Mouse (Mus musculus) midbrain, postnatal 0 days (tissue): ENCODE data around the gene Slc4a5. TPM values are rescaled to one million over a fixed set of nuclear protein-coding genes. Genes with fewer than 3 reads are reported as not detected.

ENCODE experiments used
- ATAC-seq: fragments of 200-750 bp; cut with Nextera tagmentation; 2 replicates; pipeline ENCODE4 v1.8.0; 2017; ENCODE audit warnings: moderate number of reproducible peaks, mild to moderate bottlenecking, moderate TSS enrichment, moderate library complexity; ENCODE audit not compliant: low FRiP score
- DNase-seq: peaks from one replicate; pipeline ENCODE4 v3.0.0-alpha.2; 2015; ENCODE audit warnings: low spot score
- H3K27ac ChIP-seq: fragments of 300-500 bp; sonication (generic); 2 replicates; pipeline ENCODE4 v1.5.1; 2014; ENCODE audit warnings: low read depth, mild to moderate bottlenecking, low read length, mixed read lengths
- H3K27me3 ChIP-seq: fragments of 300-500 bp; sonication (generic); 2 replicates; pipeline ENCODE4 v1.6.1; 2014; ENCODE audit warnings: low read length, control low read depth, mixed read lengths; ENCODE audit not compliant: insufficient read depth
- H3K36me3 ChIP-seq: fragments of 300-500 bp; sonication (generic); 2 replicates; pipeline ENCODE4 v1.6.1; 2014; ENCODE audit warnings: low read length, control low read depth, mixed read lengths; ENCODE audit not compliant: insufficient read depth
- H3K4me1 ChIP-seq: fragments of 300-500 bp; sonication (generic); 2 replicates; pipeline ENCODE4 v1.6.1; 2014; ENCODE audit warnings: mild to moderate bottlenecking, control low read depth, antibody characterized with exemption, low read length, mixed read lengths; ENCODE audit not compliant: insufficient read depth
- H3K4me2 ChIP-seq: fragments of 300-500 bp; sonication (generic); 2 replicates; pipeline ENCODE4 v1.6.1; 2014; ENCODE audit warnings: low read depth, mild to moderate bottlenecking, low read length, mixed read lengths; ENCODE audit not compliant: poor library complexity, severe bottlenecking
- H3K4me3 ChIP-seq: fragments of 300-500 bp; sonication (generic); 2 replicates; pipeline ENCODE4 v1.5.1; 2014; ENCODE audit warnings: low read depth, mild to moderate bottlenecking, low read length, moderate library complexity
- H3K9ac ChIP-seq: fragments of 300-500 bp; sonication (generic); replicated peaks from 2 replicates; pipeline ENCODE4 v1.6.1; 2014; ENCODE audit warnings: mild to moderate bottlenecking, low read length, moderate library complexity, mixed read lengths; ENCODE audit not compliant: poor library complexity, severe bottlenecking
- H3K9me3 ChIP-seq: fragments of 300-500 bp; sonication (generic); 2 replicates; pipeline ENCODE4 v1.6.1; 2016; ENCODE audit warnings: low read length, control low read depth
- CTCF ChIP-seq: IDR thresholded peaks from 2 replicates; pipeline ENCODE4 v1.5.1; 2016; ENCODE audit warnings: antibody characterized with exemption, mild to moderate bottlenecking
- WGBS: fragments of 180-500 bp; shearing (Covaris S2); extraction: QIAGEN DNeasy Blood & Tissue Kit; methylation state at CpG from one replicate; pipeline ENCODE4 v1.1.7; 2014; 5-methylcytosine and 5-hydroxymethylcytosine counted together
- polyA plus RNA-seq: library from polyadenylated mRNA; unstranded; fragments of >200 nt; fragmentation: Nextera tagmentation; extraction: Ambion mirVana; gene quantifications from 2 replicates; pipeline ENCODE4 v1.2.1, GENCODE M21; 2015
- total RNA-seq: library from RNA; depleted of rRNA; stranded (reverse); fragments of >200 nt; gene quantifications from 2 replicates; pipeline ENCODE4 v1.2.3, GENCODE M21; 2014

The Slc4a5 gene
- total and polyA plus RNA-seq, 2 experiments from 2014 or later: 0.25 to 3.3 TPM

- H3K4me3 ChIP-seq: peak overlapping the region; percentile 87; the same call in 1 of the 2 replicates
- H3K27ac ChIP-seq: no peak overlapping the region
- WGBS: 6% methylated on average over 10 of the region's 10 CpGs
- H3K36me3 ChIP-seq: peaks cover 16% of the 10 kb centered on the region; the same call in 1 of the 2 replicates
- ATAC-seq (no peak), DNase-seq (peak; percentile 42)
- H3K9ac ChIP-seq: 0 out of 2 replicates have a peak overlapping the region, but pooled peaks have one; percentile 19
- peaks cover 3% of the 10 kb centered on the region; the same call in 1 of the 2 replicates for H3K4me1 ChIP-seq
- no peaks in the 10 kb centered on the region for H3K27me3 ChIP-seq
- H3K4me2 ChIP-seq: peak overlapping the region; percentile 59
- TF ChIP-seq CTCF: no peak
- H3K9me3 ChIP-seq: no peaks in the 10 kb centered on the region
Observed at GRCm38 (mm10) chr6:83316022-83316421, 96.4 kb downstream of the Slc4a5 start.

GRCm38 (mm10) chr6:83317108-83317741 is 97.6 kb downstream of the Slc4a5 start:
- TF ChIP-seq CTCF: peak; percentile 76
- peak overlapping the region; percentile 87 for H3K4me3 ChIP-seq
- peak overlapping the region; percentile 71 for H3K27ac ChIP-seq
- H3K9ac ChIP-seq: peak overlapping the region; percentile 77
- DNase-seq (peak; percentile 96), ATAC-seq (peak; percentile 99)
- peaks cover 6% of the 10 kb centered on the region; the same call in 1 of the 2 replicates for H3K36me3 ChIP-seq
- under 1% methylated on average over 52 of the region's 52 CpGs for WGBS
- H3K9me3 ChIP-seq: no peaks in the 10 kb centered on the region
- peak overlapping the region; percentile 59 for H3K4me2 ChIP-seq
- peaks cover 3% of the 10 kb centered on the region; the same call in 1 of the 2 replicates for H3K4me1 ChIP-seq
- no peaks in the 10 kb centered on the region for H3K27me3 ChIP-seq

- Histone ChIP-seq H3K9me3 (no peaks in the 10 kb centered on the region), H3K4me1 (peaks cover 2% of the 10 kb centered on the region; the same call in 1 of the 2 replicates), H3K4me2 (no peak overlapping the region), H3K27ac (no peak overlapping the region), H3K36me3 (no peaks in the 10 kb centered on the region), H3K27me3 (no peaks in the 10 kb centered on the region), H3K9ac (no peak overlapping the region), H3K4me3 (no peak overlapping the region)
- ATAC-seq (no peak), DNase-seq (no peak)
- no peak for TF ChIP-seq CTCF
- 73% methylated on average over 1 of the region's 1 CpGs for WGBS
Observed at GRCm38 (mm10) chr6:83321927-83322326, 102.3 kb downstream of the Slc4a5 start.

- no peak overlapping the region for H3K4me3 ChIP-seq
- H3K4me2 ChIP-seq: no peak overlapping the region
- H3K36me3 ChIP-seq: no peaks in the 10 kb centered on the region
- ATAC-seq (no peak), DNase-seq (no peak)
- no peak for TF ChIP-seq CTCF
- WGBS: 52% methylated on average over 2 of the region's 2 CpGs
- no peaks in the 10 kb centered on the region for H3K9me3 ChIP-seq
- H3K9ac ChIP-seq: no peak overlapping the region
- peaks cover 4% of the 10 kb centered on the region; the same call in 1 of the 2 replicates for H3K4me1 ChIP-seq
- H3K27ac ChIP-seq: no peak overlapping the region
- no peaks in the 10 kb centered on the region for H3K27me3 ChIP-seq
Observed at GRCm38 (mm10) chr6:83322794-83323193, 103.2 kb downstream of the Slc4a5 start.

GRCm38 (mm10) chr6:83323652-83324419 is 104.2 kb downstream of the Slc4a5 start:
- Histone ChIP-seq H3K36me3 (no peaks in the 10 kb centered on the region), H3K4me3 (no peak overlapping the region), H3K4me2 (no peak overlapping the region), H3K4me1 (peaks cover 4% of the 10 kb centered on the region; the same call in 1 of the 2 replicates), H3K27me3 (no peaks in the 10 kb centered on the region), H3K27ac (no peak overlapping the region), H3K9ac (no peak overlapping the region), H3K9me3 (no peaks in the 10 kb centered on the region)
- no peak for ATAC-seq
- no peak for TF ChIP-seq CTCF
- 75% methylated on average over 8 of the region's 8 CpGs for WGBS
- no peak for DNase-seq
